In the genomic region with DNA sequence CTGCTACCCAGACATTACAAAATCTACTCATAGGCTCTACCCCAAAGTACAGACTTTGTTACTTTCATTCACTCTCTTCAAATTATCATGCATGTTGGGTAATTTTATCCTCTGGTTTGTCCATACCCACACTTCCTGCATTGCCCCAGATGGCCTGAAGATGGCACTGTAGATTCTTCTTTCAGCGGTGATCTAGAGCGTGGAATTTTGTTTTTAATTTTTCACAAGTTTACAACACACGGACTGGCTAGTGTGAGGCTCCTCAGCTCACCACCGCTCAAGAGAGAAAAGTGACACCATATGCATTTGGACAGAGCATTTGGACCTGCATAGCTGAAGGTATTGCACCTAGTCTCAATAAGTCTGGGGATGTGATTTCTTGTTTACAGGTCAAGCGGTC, we compare ENCODE assay signal across 9 mouse cellular contexts.
A peak's percentile ranks its signal among the peaks of the same experiment; 100 is the strongest.
DNase-seq lines count a peak whose midpoint lies in the region; ATAC-seq lines count a peak whose summit lies in the region.
"Had no signal": no experiment of that assay in that cellular context is flagged by ENCODE, and none has a peak within 500 bp of the region (broad histone marks: within the 10 kb centered on the region; RNA-seq: fewer than 3 reads in every experiment).

No protein-coding gene starts in this region.

- no peaks in the 10 kb centered on the region for H3K36me3 ChIP-seq in limb, embryonic 11.5 days (ENCODE audit: control insufficient read depth, insufficient read depth, low read length)
- peaks cover 29% of the 10 kb centered on the region for H3K36me3 ChIP-seq in limb, embryonic 10.5 days
- peaks cover 6% of the 10 kb centered on the region; the same call in 1 of the 2 replicates for H3K36me3 ChIP-seq in intestine, embryonic 14.5 days (ENCODE audit: control insufficient read depth, insufficient read depth, low read length)
- no peaks in the 10 kb centered on the region for H3K36me3 ChIP-seq in midbrain, embryonic 16.5 days (ENCODE audit: control insufficient read depth, insufficient read depth, low read length)
- H3K36me3 ChIP-seq: liver, embryonic 15.5 days had no signal

- WGBS in limb, embryonic 11.5 days: 72% methylated on average over 5 of the region's 5 CpGs
- WGBS in limb, embryonic 10.5 days: 74% methylated on average over 5 of the region's 5 CpGs
- WGBS in intestine, embryonic 14.5 days: 51% methylated on average over 5 of the region's 5 CpGs
- 67% methylated on average over 5 of the region's 5 CpGs for WGBS in midbrain, embryonic 16.5 days

- no peaks in the 10 kb centered on the region for H3K4me1 ChIP-seq in limb, embryonic 11.5 days (ENCODE audit: control insufficient read depth, insufficient read depth, low read length)
- H3K4me1 ChIP-seq in limb, embryonic 10.5 days: 0 out of 2 replicates have a peak, but pooled peaks cover 6% of the 10 kb centered on the region
- H3K4me1 ChIP-seq in intestine, embryonic 14.5 days (replicated peaks; ENCODE audit: control insufficient read depth, insufficient read depth, low read length): 0 out of 2 replicates have a peak, but pooled peaks cover 2% of the 10 kb centered on the region
- H3K4me1 ChIP-seq in midbrain, embryonic 16.5 days (ENCODE audit: control insufficient read depth, insufficient read depth, low read length): no peaks in the 10 kb centered on the region
- H3K4me1 ChIP-seq: liver, embryonic 15.5 days had no signal

- peak; percentile 69 for DNase-seq in limb, embryonic 11.5 days (ENCODE audit: low spot score)
- DNase-seq in limb, embryonic 10.5 days (ENCODE audit: low spot score): no peak
- peak; percentile 55 to 66 for DNase-seq in adrenal gland, postnatal 36 days
- DNase-seq in intestine, embryonic 14.5 days (ENCODE audit: low spot score): peak; percentile 72
- DNase-seq in left cerebral cortex, postnatal 14 days (ENCODE audit: low spot score in 2 of 2): peak; percentile 83 to 85
- DNase-seq in urinary bladder, postnatal 4 days (ENCODE audit: low spot score in 2 of 2): peak; percentile 33 to 69

- H3K27me3 ChIP-seq in limb, embryonic 11.5 days (ENCODE audit: control insufficient read depth, insufficient read depth, low read length): no peaks in the 10 kb centered on the region
- no peaks in the 10 kb centered on the region for H3K27me3 ChIP-seq in limb, embryonic 10.5 days (ENCODE audit: low read depth, poor library complexity, severe bottlenecking)
- no peaks in the 10 kb centered on the region for H3K27me3 ChIP-seq in intestine, embryonic 14.5 days (replicated peaks; ENCODE audit: control insufficient read depth, insufficient read depth, low read length)
- no peaks in the 10 kb centered on the region for H3K27me3 ChIP-seq in midbrain, embryonic 16.5 days (ENCODE audit: control insufficient read depth, insufficient read depth, low read depth, low read length)
- H3K27me3 ChIP-seq: liver, embryonic 15.5 days had no signal

- no peak overlapping the region for H3K9ac ChIP-seq in limb, embryonic 11.5 days (ENCODE audit: low read length)
- no peak overlapping the region for H3K9ac ChIP-seq in intestine, embryonic 14.5 days (ENCODE audit: low read length)
- no peak overlapping the region for H3K9ac ChIP-seq in midbrain, embryonic 16.5 days (ENCODE audit: low read depth, low read length)
- H3K9ac ChIP-seq: liver, embryonic 15.5 days had no signal

- intact Hi-C loops in left cerebral cortex, postnatal 14 days (cut with DNase I): loop anchor here (10.0 kb wide), 2 partner anchors 882 to 962 kb away; a partner anchor contains a TSS

- H3K4me3 ChIP-seq in limb, embryonic 11.5 days (ENCODE audit: low read depth, low read length): no peak overlapping the region
- no peak overlapping the region for H3K4me3 ChIP-seq in limb, embryonic 10.5 days
- no peak overlapping the region for H3K4me3 ChIP-seq in intestine, embryonic 14.5 days (ENCODE audit: low read depth, low read length)
- H3K4me3 ChIP-seq in midbrain, embryonic 16.5 days (ENCODE audit: low read depth, low read length): no peak overlapping the region
- H3K4me3 ChIP-seq: liver, embryonic 15.5 days had no signal

- no peak overlapping the region for H3K27ac ChIP-seq in limb, embryonic 11.5 days (replicated peaks; ENCODE audit: low read depth, low read length)
- no peak overlapping the region for H3K27ac ChIP-seq in limb, embryonic 10.5 days
- no peak overlapping the region for H3K27ac ChIP-seq in intestine, embryonic 14.5 days (ENCODE audit: low read depth)
- no peak overlapping the region for H3K27ac ChIP-seq in midbrain, embryonic 16.5 days (ENCODE audit: low read length)
- H3K27ac ChIP-seq: liver, embryonic 15.5 days had no signal

- no peak overlapping the region for H3K4me2 ChIP-seq in limb, embryonic 11.5 days (ENCODE audit: low read depth, severe bottlenecking)
- no peak overlapping the region for H3K4me2 ChIP-seq in intestine, embryonic 14.5 days (ENCODE audit: low read length)
- H3K4me2 ChIP-seq in midbrain, embryonic 16.5 days (ENCODE audit: low read length): no peak overlapping the region
- H3K4me2 ChIP-seq: liver, embryonic 15.5 days had no signal

- no peaks in the 10 kb centered on the region for H3K9me3 ChIP-seq in limb, embryonic 11.5 days (ENCODE audit: control insufficient read depth, low read length)
- no peaks in the 10 kb centered on the region for H3K9me3 ChIP-seq in limb, embryonic 10.5 days (replicated peaks)
- no peaks in the 10 kb centered on the region for H3K9me3 ChIP-seq in intestine, embryonic 14.5 days (ENCODE audit: control insufficient read depth, low read length)
- H3K9me3 ChIP-seq in midbrain, embryonic 16.5 days (replicated peaks; ENCODE audit: control insufficient read depth, low read length, poor library complexity, severe bottlenecking): no peaks in the 10 kb centered on the region
- H3K9me3 ChIP-seq: liver, embryonic 15.5 days had no signal

- peak; percentile 35; the same call in 1 of the 2 replicates for ATAC-seq in limb, embryonic 11.5 days (ENCODE audit: insufficient number of reproducible peaks, low FRiP score, low TSS enrichment, low read depth)
- peak; percentile 35; the same call in 1 of the 2 replicates for ATAC-seq in frontal cortex, adult (ENCODE audit: low TSS enrichment)
- no peak; the same call in 1 of the 2 replicates for ATAC-seq in intestine, embryonic 14.5 days (replicated peaks; ENCODE audit: low FRiP score, low TSS enrichment, low read depth)
- peak; percentile 38 for ATAC-seq in midbrain, embryonic 16.5 days
